Mouse (Mus musculus) kidney, postnatal 0 days (tissue): Measurements from ENCODE around the gene Foxf2. TPM values are rescaled to one million over a fixed set of nuclear protein-coding genes. Genes with fewer than 3 reads are reported as not detected.

Experiments
- ATAC-seq: fragments of 200-750 bp; cut with Nextera tagmentation; replicated peaks from 2 replicates; pipeline ENCODE4 v1.8.0; 2017; ENCODE audit warnings: low read depth, moderate number of reproducible peaks, moderate TSS enrichment, moderate library complexity; ENCODE audit not compliant: low FRiP score
- DNase-seq: peaks from one replicate; pipeline ENCODE4 v3.0.0-alpha.2; 2016; ENCODE audit warnings: low spot score
- H3K27ac ChIP-seq: fragments of 300-500 bp; sonication (generic); 2 replicates; pipeline ENCODE4 v1.5.1; 2014; ENCODE audit warnings: mild to moderate bottlenecking
- H3K27me3 ChIP-seq: fragments of 300-500 bp; sonication (generic); 2 replicates; pipeline ENCODE4 v1.6.1; 2014; ENCODE audit warnings: low read length, mixed read lengths; ENCODE audit not compliant: insufficient read depth
- H3K36me3 ChIP-seq: fragments of 300-500 bp; sonication (generic); 2 replicates; pipeline ENCODE4 v1.6.1; 2014; ENCODE audit warnings: low read length, mixed read lengths; ENCODE audit not compliant: insufficient read depth
- H3K4me1 ChIP-seq: fragments of 300-500 bp; sonication (generic); replicated peaks from 2 replicates; pipeline ENCODE4 v1.6.1; 2014; ENCODE audit warnings: antibody characterized with exemption, low read length, mixed read lengths; ENCODE audit not compliant: insufficient read depth
- H3K4me2 ChIP-seq: fragments of 300-500 bp; sonication (generic); 2 replicates; pipeline ENCODE4 v1.6.1; 2014; ENCODE audit warnings: mild to moderate bottlenecking, low read length, moderate library complexity, mixed read lengths
- H3K4me3 ChIP-seq: fragments of 300-500 bp; sonication (generic); replicated peaks from 2 replicates; pipeline ENCODE4 v1.5.1; 2014; ENCODE audit warnings: low read depth, low read length
- H3K9ac ChIP-seq: fragments of 300-500 bp; sonication (generic); 2 replicates; pipeline ENCODE4 v1.6.1; 2014; ENCODE audit warnings: low read depth, low read length
- H3K9me3 ChIP-seq: fragments of 300-500 bp; sonication (generic); replicated peaks from 2 replicates; pipeline ENCODE4 v1.6.1; 2016; ENCODE audit warnings: low read length, inconsistent platforms, mixed read lengths
- CTCF ChIP-seq: IDR thresholded peaks from 2 replicates; pipeline ENCODE4 v1.5.1; 2016; ENCODE audit warnings: antibody characterized with exemption, low read depth, mild to moderate bottlenecking, moderate library complexity
- WGBS: fragments of 180-500 bp; shearing (Covaris S2); extraction: QIAGEN DNeasy Blood & Tissue Kit; methylation state at CpG from one replicate; pipeline ENCODE4 v1.1.7; 2014; 5-methylcytosine and 5-hydroxymethylcytosine counted together
- polyA plus RNA-seq: library from polyadenylated mRNA; unstranded; fragments of >200 nt; fragmentation: Nextera tagmentation; extraction: Ambion mirVana; gene quantifications from 2 replicates; pipeline ENCODE4 v1.2.1, GENCODE M21; 2015

The Foxf2 gene
- polyA plus RNA-seq, result not detected in 2 replicates

GRCm38 (mm10) chr13:31625333-31626101, at the start of gene Foxf2:
Foxf2 (plus strand) TSS chr13:31625816.
- ATAC-seq (no peak), DNase-seq (no peak)
- Histone ChIP-seq H3K27me3 (peaks cover 99% of the 10 kb centered on the region), H3K9me3 (no peaks in the 10 kb centered on the region), H3K9ac (no peak within 1 kb of the TSS), H3K27ac (no peak within 1 kb of the TSS), H3K4me2 (peak within 1 kb of the TSS; percentile 74), H3K36me3 (no peaks in the 10 kb centered on the region), H3K4me3 (peak within 1 kb of the TSS; percentile 34), H3K4me1 (peaks cover 15% of the 10 kb centered on the region)
- WGBS, result 1% methylated on average over 31 of the region's 74 CpGs
- TF ChIP-seq CTCF, result no peak

GRCm38 (mm10) chr13:31576696-31577095, 48.9 kb upstream of the Foxf2 start:
- 0 out of 2 replicates have a peak, but pooled peaks cover 5% of the 10 kb centered on the region for H3K27me3 ChIP-seq
- H3K9ac ChIP-seq, result no peak overlapping the region
- no peaks in the 10 kb centered on the region for H3K36me3 ChIP-seq
- no peak overlapping the region for H3K4me2 ChIP-seq
- no peak overlapping the region for H3K27ac ChIP-seq
- WGBS, result 31% methylated on average over 4 of the region's 4 CpGs
- DNase-seq (no peak), ATAC-seq (no peak)
- no peaks in the 10 kb centered on the region for H3K9me3 ChIP-seq
- no peak for TF ChIP-seq CTCF
- no peak overlapping the region for H3K4me3 ChIP-seq
- H3K4me1 ChIP-seq, result no peaks in the 10 kb centered on the region; the same call in 1 of the 2 replicates

- ATAC-seq (no peak), DNase-seq (no peak)
- H3K4me3 ChIP-seq, result no peak overlapping the region
- no peaks in the 10 kb centered on the region for H3K27me3 ChIP-seq
- no peaks in the 10 kb centered on the region for H3K9me3 ChIP-seq
- no peak for TF ChIP-seq CTCF
- H3K9ac ChIP-seq, result no peak overlapping the region
- WGBS, result 24% methylated on average over 6 of the region's 6 CpGs
- H3K4me2 ChIP-seq, result no peak overlapping the region
- H3K27ac ChIP-seq, result no peak overlapping the region
- no peaks in the 10 kb centered on the region; the same call in 1 of the 2 replicates for H3K4me1 ChIP-seq
- no peaks in the 10 kb centered on the region for H3K36me3 ChIP-seq
These were observed 48.0 kb upstream of the Foxf2 start for GRCm38 (mm10) chr13:31577576-31577975.

GRCm38 (mm10) chr13:31578389-31578788, 47.2 kb upstream of the Foxf2 start:
- 47% methylated on average over 10 of the region's 10 CpGs for WGBS
- Histone ChIP-seq H3K9me3 (no peaks in the 10 kb centered on the region), H3K9ac (no peak overlapping the region), H3K4me2 (no peak overlapping the region), H3K27ac (no peak overlapping the region), H3K27me3 (no peaks in the 10 kb centered on the region), H3K4me3 (no peak overlapping the region), H3K36me3 (no peaks in the 10 kb centered on the region), H3K4me1 (no peaks in the 10 kb centered on the region; the same call in 1 of the 2 replicates)
- DNase-seq, result peak; percentile 50
- 0 out of 2 replicates have a peak, but pooled peaks have one; percentile 8 for TF ChIP-seq CTCF
- ATAC-seq, result peak; percentile 90

GRCm38 (mm10) chr13:31579866-31580265, 45.8 kb upstream of the Foxf2 start:
- Histone ChIP-seq H3K36me3 (no peaks in the 10 kb centered on the region), H3K4me2 (no peak overlapping the region), H3K27ac (no peak overlapping the region), H3K9ac (no peak overlapping the region), H3K27me3 (no peaks in the 10 kb centered on the region), H3K9me3 (no peaks in the 10 kb centered on the region), H3K4me1 (no peaks in the 10 kb centered on the region; the same call in 1 of the 2 replicates), H3K4me3 (no peak overlapping the region)
- TF ChIP-seq CTCF, result peak; percentile 73
- no peak for ATAC-seq
- 60% methylated on average over 9 of the region's 9 CpGs for WGBS
- no peak for DNase-seq

GRCm38 (mm10) chr13:31587341-31587740, 38.3 kb upstream of the Foxf2 start:
- no peak overlapping the region for H3K27ac ChIP-seq
- DNase-seq (peak; percentile 21), ATAC-seq (no peak)
- no peaks in the 10 kb centered on the region for H3K9me3 ChIP-seq
- no peak for TF ChIP-seq CTCF
- WGBS, result 58% methylated on average over 5 of the region's 5 CpGs
- no peak overlapping the region for H3K4me2 ChIP-seq
- H3K4me1 ChIP-seq, result no peaks in the 10 kb centered on the region
- no peak overlapping the region for H3K4me3 ChIP-seq
- no peaks in the 10 kb centered on the region for H3K27me3 ChIP-seq
- H3K36me3 ChIP-seq, result no peaks in the 10 kb centered on the region
- H3K9ac ChIP-seq, result no peak overlapping the region
